29 mouse cellular contexts compared by ENCODE assay signal in the genomic region with DNA sequence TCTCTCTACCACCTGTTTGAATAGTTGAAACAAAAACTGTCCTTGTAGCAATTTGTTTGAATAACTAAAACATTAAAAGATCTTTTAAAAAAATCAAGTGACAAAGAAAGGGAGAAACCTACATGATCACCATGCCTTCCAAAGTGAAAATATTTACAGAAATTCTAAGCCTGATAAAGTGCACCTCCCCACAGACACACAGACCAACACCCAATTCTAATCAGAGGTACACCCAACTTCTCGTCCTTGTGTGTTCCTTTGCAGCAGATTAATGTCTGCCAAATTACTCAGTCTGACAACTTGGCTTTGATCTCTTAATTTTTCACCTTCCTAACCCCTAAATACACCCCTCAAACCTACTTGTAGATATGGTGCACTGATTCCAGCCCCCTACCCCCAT.
"Had no signal": no experiment of that assay in that cellular context is flagged by ENCODE, and none has a peak within 500 bp of the region (broad histone marks: within the 10 kb centered on the region; RNA-seq: fewer than 3 reads in every experiment).

No protein-coding gene starts in this region.

- H3K36me3 ChIP-seq: embryonic facial prominence, embryonic 10.5 days; embryonic facial prominence, embryonic 12.5 days; embryonic facial prominence, embryonic 13.5 days; embryonic facial prominence, embryonic 15.5 days; forebrain, embryonic 10.5 days; forebrain, embryonic 12.5 days; forebrain, embryonic 15.5 days had no signal

- ATAC-seq: forebrain, embryonic 13.5 days; forebrain, embryonic 14.5 days; forebrain, embryonic 15.5 days; forebrain, embryonic 16.5 days; forebrain, postnatal 0 days had no signal

- H3K9me3 ChIP-seq: embryonic facial prominence, embryonic 10.5 days; embryonic facial prominence, embryonic 12.5 days; embryonic facial prominence, embryonic 13.5 days; embryonic facial prominence, embryonic 15.5 days; forebrain, embryonic 10.5 days; forebrain, embryonic 12.5 days; forebrain, embryonic 13.5 days; forebrain, embryonic 15.5 days had no signal

- DNase-seq: cerebellum, adult 2 months; cerebellum, adult 8-10 months; cerebellum, adult 9-10 months; cerebellum, adult 9-11 months; cerebellum, postnatal 10 days; cerebellum, postnatal 14 days; cerebellum, postnatal 25 days; cerebellum, postnatal 36 days; embryo, embryonic 11 days; forebrain, postnatal 0 days; gastrocnemius, adult 2 months; gastrocnemius, postnatal 10 days; gastrocnemius, postnatal 14 days; gastrocnemius, postnatal 25 days; gastrocnemius, postnatal 36 days; heart, adult 11 months; heart, adult 18-20 months; heart, adult 2 months had no signal

- H3K4me3 ChIP-seq: embryonic facial prominence, embryonic 10.5 days; embryonic facial prominence, embryonic 12.5 days; embryonic facial prominence, embryonic 13.5 days; embryonic facial prominence, embryonic 15.5 days; erythroblast, embryonic 14.5 days; forebrain, embryonic 10.5 days; forebrain, embryonic 12.5 days; forebrain, embryonic 13.5 days; forebrain, embryonic 15.5 days; gastrocnemius, adult 2 months; heart, adult 2 months had no signal

- H3K27ac ChIP-seq: embryonic facial prominence, embryonic 10.5 days; embryonic facial prominence, embryonic 12.5 days; embryonic facial prominence, embryonic 13.5 days; embryonic facial prominence, embryonic 15.5 days; forebrain, embryonic 10.5 days; forebrain, embryonic 12.5 days; forebrain, embryonic 13.5 days; forebrain, embryonic 15.5 days; gastrocnemius, adult 2 months; heart, adult 2 months had no signal

- H3K9ac ChIP-seq: embryonic facial prominence, embryonic 12.5 days; embryonic facial prominence, embryonic 13.5 days; embryonic facial prominence, embryonic 15.5 days; forebrain, embryonic 12.5 days; forebrain, embryonic 13.5 days; forebrain, embryonic 15.5 days; forebrain, postnatal 0 days had no signal

- H3K4me1 ChIP-seq: embryonic facial prominence, embryonic 10.5 days; embryonic facial prominence, embryonic 12.5 days; embryonic facial prominence, embryonic 13.5 days; embryonic facial prominence, embryonic 15.5 days; forebrain, embryonic 10.5 days; forebrain, embryonic 12.5 days; forebrain, embryonic 13.5 days; forebrain, embryonic 15.5 days had no signal

- H3K4me2 ChIP-seq: embryonic facial prominence, embryonic 12.5 days; embryonic facial prominence, embryonic 13.5 days; embryonic facial prominence, embryonic 15.5 days; forebrain, embryonic 12.5 days; forebrain, embryonic 13.5 days; forebrain, embryonic 15.5 days had no signal

- H3K27me3 ChIP-seq: embryonic facial prominence, embryonic 12.5 days; embryonic facial prominence, embryonic 13.5 days; embryonic facial prominence, embryonic 15.5 days; forebrain, embryonic 12.5 days; forebrain, embryonic 13.5 days; forebrain, embryonic 15.5 days had no signal
